Mouse (Mus musculus) embryonic stem cell, embryonic (primary cell): Measurements from ENCODE around the gene Tmem151a.

ENCODE experiments used
- CTCF ChIA-PET, 4 experiments: fragments of 300-600 bp in 2 of 4; fragments of 350-600 bp in 2 of 4; sonication (Branson Sonifier 250); formaldehyde crosslinking; loops; one replicate each; lab custom pipeline; 2022; ENCODE audit warnings: inconsistent platforms in 2 of 4; lab: Charles Lee
- POLR2A ChIA-PET, 4 experiments: fragments of 300-600 bp in 2 of 4; fragments of 350-600 bp in 2 of 4; sonication (Branson Sonifier 250); formaldehyde crosslinking; loops; one replicate each; lab custom pipeline; 2022; ENCODE audit warnings: antibody characterized with exemption in 4 of 4, inconsistent platforms in 1 of 4; lab: Charles Lee

The Tmem151a gene

DNA sequence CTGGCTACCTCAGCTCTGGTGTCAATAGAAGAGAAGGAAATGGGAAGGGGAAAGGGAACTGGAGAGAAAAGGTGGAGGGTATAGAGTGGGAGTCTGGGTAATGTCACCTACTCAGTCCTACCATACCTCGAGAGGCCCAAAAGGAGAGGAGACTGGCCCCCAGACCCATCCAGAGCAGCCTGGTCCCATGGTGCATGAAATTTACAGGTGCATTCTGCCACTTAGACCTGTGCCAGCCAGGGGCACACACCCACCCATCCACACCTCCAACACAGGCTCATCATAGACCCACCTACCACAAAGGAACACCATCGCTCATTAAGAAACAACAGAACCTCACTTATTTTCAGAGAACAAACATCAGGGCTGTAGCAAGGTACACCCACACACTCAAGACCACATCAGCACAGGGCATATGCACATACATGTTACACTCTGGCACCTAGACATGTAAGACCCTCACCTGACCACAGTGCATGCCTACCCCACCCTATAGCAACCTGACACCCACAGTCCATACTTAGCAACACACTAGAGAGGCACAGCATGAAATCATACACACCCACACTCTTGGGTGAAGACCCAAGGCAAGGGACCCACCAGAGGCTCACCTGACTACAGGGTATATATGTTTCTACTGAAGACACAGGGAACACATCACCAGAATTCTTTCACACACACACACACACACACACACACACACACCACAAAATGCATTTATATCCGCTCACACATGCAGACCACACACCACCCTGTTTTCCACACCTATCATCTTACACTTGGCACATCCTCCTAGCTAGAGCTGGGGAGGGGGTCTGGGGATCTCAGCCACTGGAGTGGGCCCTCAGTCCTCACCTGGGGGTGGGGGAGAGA, 1.1 kb downstream of the Tmem151a start:
- ChIA-PET CTCF (interaction anchor here in 3 of 4 experiments (1.0 to 2.6 kb wide), 3 partner anchors 30 to 67 kb away, joined by 5 to 8 read pairs (median 7); no protein-coding TSS in a partner anchor), POLR2A (interaction anchor here in 3 of 4 experiments (0.5 to 3.4 kb wide), 3 partner anchors 12 to 699 kb away, joined by 3 to 15 read pairs (median 3); no protein-coding TSS in a partner anchor)

DNA sequence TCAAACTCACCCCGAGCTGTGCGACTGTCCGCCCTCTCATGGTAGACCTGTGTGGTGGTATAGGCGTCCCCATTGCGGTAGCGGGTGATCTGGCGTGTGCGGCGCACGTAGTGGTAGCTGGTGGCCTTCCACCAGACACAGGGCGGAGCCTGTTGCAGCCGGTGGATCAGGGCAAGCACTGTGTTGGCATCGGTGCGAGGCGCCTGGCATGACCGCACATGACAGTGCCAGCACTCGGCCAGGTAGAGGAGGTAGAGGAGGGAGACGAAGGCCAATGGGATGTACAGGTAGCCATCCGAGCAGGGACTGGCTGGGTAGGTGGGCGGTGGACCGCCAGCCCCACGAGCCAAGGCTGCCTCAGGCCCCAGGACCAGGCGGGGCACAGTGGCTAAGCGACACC, 2.7 kb downstream of the Tmem151a start:
- CTCF ChIA-PET: interaction anchor here in 3 of 4 experiments (0.8 to 4.2 kb wide), 12 partner anchors 9 to 69 kb away, joined by 3 to 20 read pairs (median 7); partner anchors contain the start of gene Rin1 (in 3 of the 3)
- POLR2A ChIA-PET: interaction anchor here in 3 of 4 experiments (0.7 to 3.9 kb wide), 10 partner anchors 9 to 566 kb away, joined by 3 to 17 read pairs (median 4); partner anchors contain the start of genes Slc29a2 (in 2 of the 3) and Klc2 (in 1 of the 3)

DNA sequence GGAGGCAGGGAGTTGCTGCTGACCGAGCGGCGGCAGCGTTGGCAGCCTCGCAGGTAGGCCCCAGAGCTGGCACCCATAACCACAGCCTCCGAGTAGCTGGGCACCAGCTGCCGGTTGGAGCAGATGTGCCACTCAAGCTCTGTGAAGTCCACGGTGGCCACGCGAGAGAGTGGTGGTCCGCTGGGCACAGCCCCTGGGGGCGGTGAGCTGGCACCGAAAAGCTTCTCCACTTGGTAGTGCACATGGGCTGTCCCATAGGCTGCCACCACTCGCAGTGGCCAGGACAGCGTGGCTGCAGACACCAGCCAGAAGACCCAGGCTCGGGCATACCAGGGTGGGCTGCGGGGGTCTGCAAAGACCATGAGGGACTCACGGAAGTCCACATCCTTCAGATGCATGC, 3.3 kb downstream of the Tmem151a start:
- CTCF ChIA-PET: interaction anchor here (1.0 to 4.2 kb wide), 13 partner anchors 9 to 69 kb away, joined by 3 to 20 read pairs (median 7); partner anchors contain the start of genes Rin1 (in 3 of the 4) and Cd248 (in 1 of the 4)
- POLR2A ChIA-PET: interaction anchor here (0.6 to 3.9 kb wide), 13 partner anchors 8 to 58 kb away, joined by 3 to 17 read pairs (median 4); partner anchors contain the start of genes Slc29a2 (in 2 of the 4), AC124502.3 (in 1 of the 4), B4gat1 (in 1 of the 4) and Cd248 (in 1 of the 4)

DNA sequence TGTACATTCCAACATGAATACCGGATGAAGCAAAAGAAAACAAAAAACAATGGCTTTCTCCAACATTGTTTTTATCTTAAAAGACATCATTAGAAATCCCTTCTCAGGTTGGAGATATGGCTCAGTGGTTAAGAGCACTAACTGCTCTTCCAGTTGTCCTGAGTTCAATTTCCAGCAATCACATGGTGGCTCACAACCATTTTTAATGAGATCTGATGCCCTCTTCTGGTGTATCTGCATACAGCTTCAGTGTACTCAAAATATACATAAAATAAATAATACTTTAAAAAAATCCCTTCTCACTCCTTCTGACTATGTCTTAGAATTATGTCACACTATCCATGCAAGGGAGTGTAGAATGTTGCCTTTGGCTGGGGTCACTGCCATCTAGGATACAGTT, 6.1 kb downstream of the Tmem151a start:
- POLR2A ChIA-PET: interaction anchor here in 2 of 4 experiments (0.6 to 3.9 kb wide), 6 partner anchors 12 to 309 kb away, joined by 3 to 14 read pairs (median 4); partner anchors contain the start of gene Cd248 (in 1 of the 2)

DNA sequence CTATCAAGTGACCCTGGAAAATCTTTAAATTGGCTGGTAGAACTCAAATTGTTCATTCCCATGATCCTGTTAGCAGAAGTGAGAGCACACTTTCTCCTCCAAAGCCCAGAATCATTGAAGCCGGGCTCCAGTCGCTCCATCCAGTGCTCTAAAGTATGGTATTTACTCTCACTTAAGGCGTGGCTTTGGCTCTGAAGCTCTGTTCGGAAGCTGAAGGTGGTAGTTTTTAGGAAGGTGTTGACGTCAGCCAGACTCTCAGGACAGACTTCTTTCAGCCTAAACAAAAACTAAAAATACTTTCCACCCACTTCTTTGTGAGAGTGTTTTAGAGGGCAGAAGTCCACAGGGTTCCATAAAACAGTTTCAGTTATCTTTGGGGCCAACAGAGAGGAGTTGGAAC, 11.8 kb downstream of the Tmem151a start:
- POLR2A ChIA-PET: interaction anchor here in 3 of 4 experiments (0.7 to 11.3 kb wide), 11 partner anchors 9 to 57 kb away, joined by 3 to 197 read pairs (median 4); partner anchors contain the start of genes Rin1 (in 2 of the 3), Yif1a (in 2 of the 3), AC124502.3 (in 1 of the 3) and B4gat1 (in 1 of the 3)
- CTCF ChIA-PET: interaction anchor here (0.6 to 5.4 kb wide), 13 partner anchors 8 to 60 kb away, joined by 3 to 201 read pairs (median 4); partner anchors contain the start of genes Rin1 (in 3 of the 4), Slc29a2 (in 1 of the 4) and Yif1a (in 1 of the 4)

More for the DNA sequence above, 6.1 kb downstream of the Tmem151a start:
- CTCF ChIA-PET: interaction anchor here (0.8 to 4.2 kb wide), 10 partner anchors 9 to 410 kb away, joined by 3 to 17 read pairs (median 4); partner anchors contain the start of gene Yif1a (in 1 of the 4)

DNA sequence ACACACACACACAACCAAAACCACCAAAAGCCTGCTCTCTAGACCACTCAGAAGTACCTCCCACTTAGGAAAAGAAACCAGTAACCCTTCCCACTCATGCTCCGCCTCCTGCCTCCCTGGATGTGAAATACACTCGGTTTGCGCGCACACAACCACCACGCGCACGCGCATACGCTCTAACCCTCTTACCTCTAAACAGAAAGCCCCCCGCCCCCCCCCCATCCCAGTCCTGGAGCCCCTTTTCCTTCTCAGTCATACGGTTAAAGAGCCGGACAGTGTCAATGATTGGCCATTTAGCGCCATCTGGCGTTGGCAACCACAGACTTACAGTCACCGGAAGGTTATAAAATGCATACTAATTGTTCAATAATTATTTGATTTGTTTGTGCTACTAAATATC, 12.3 kb downstream of the Tmem151a start:
- CTCF ChIA-PET: interaction anchor here in 3 of 4 experiments (0.6 to 5.4 kb wide), 31 partner anchors 9 to 1069 kb away, joined by 3 to 201 read pairs (median 7); partner anchors contain the start of genes Rin1 (in 3 of the 3), Yif1a (in 2 of the 3), AC124502.3 (in 1 of the 3) and Ap5b1 (in 1 of the 3)
- POLR2A ChIA-PET: interaction anchor here (0.6 to 11.3 kb wide), 51 partner anchors 9 to 1220 kb away, joined by 3 to 197 read pairs (median 7); partner anchors contain the start of genes AC124502.3 (in 3 of the 4), B4gat1 (in 3 of the 4), Rin1 (in 3 of the 4) and Slc29a2 (in 3 of the 4)

DNA sequence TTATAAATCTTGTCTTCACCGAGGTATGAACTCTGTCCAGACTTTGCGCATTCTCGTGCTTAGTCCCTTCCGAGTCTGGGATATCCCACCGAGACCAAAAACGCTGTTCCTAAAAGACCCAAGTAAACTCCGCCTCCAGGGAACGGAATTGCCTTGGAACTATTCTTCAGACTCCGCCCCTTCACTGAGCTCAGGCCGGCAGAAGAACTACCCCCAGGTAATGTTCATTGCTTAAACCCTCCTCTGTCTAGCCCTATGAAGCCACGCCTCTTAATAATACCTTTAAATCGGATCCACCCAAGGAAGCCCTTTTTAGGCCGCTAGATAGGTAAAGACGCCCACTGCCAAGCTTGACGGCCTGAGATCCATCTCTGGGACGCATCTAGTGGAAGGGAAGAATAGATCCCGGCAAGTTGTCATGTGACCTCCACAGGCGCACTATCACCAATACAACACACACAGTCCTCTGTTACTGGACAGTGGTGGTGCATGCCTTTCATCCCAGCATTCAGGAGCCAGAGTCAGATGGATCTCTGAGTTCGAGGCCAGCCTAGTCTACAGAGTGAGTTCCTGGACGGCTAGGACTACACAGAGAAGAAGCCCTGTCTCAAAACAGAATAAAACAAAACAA, 12.8 kb downstream of the Tmem151a start:
- ChIA-PET POLR2A (interaction anchor here (0.6 to 11.3 kb wide), 76 partner anchors 10 to 1219 kb away, joined by 3 to 197 read pairs (median 5); partner anchors contain the start of genes Yif1a (in 4 of the 4), AC124502.3 (in 3 of the 4), B4gat1 (in 3 of the 4) and Rin1 (in 3 of the 4)), CTCF (interaction anchor here (0.5 to 5.4 kb wide), 51 partner anchors 9 to 1070 kb away, joined by 3 to 201 read pairs (median 4); partner anchors contain the start of genes Rin1 (in 3 of the 4), Yif1a (in 3 of the 4), Brms1 (in 2 of the 4) and AC124502.3 (in 1 of the 4))

DNA sequence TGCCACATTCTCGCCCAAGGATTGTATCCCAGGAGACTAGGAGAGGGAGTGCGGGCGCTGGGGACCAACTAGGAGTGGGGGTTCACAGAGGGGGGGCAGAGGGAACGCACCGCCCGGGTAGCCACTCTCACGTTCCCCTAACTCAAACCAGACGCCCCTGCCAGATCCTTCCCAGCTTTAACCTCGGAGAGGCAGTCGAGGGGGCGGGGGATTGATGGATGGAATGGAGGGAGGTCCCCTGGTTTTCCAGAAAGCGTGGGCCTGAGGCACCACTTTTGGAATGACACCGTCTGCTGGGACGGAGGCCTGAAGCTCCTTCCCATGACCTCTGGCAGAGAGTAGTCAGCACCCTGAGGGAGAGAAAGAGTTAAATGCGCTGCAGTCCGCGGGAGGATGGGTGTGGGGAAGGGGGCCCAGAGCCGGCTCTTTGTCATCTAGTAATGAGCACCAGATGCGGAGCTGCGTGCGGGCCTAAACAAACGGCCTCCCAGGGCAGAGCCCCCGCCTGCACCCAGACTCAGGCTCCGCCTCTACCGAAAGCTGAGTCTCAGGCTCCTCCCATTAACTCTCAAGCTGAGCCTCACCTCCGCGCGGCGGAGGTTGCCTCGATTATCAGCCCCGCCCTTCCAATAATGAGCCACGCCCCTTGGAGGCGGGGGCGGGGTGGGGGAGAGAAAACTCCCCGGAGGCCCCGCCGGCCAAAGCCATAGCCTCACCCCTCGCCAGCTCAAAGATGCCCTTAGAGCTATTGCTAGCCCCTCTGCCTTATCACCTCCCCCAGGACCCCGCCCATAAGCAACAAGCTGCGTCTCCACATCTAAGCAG, 13.6 kb downstream of the Tmem151a start:
- POLR2A ChIA-PET: interaction anchor here (0.6 to 11.3 kb wide), 80 partner anchors 9 to 740 kb away, joined by 3 to 197 read pairs (median 5); partner anchors contain the start of genes Yif1a (in 4 of the 4), AC124502.3 (in 3 of the 4), B4gat1 (in 3 of the 4) and Rin1 (in 3 of the 4)
- CTCF ChIA-PET: interaction anchor here (0.5 to 5.4 kb wide), 56 partner anchors 10 to 1208 kb away, joined by 3 to 201 read pairs (median 4); partner anchors contain the start of genes Rin1 (in 3 of the 4), Yif1a (in 3 of the 4), Brms1 (in 2 of the 4) and AC124502.3 (in 1 of the 4)

DNA sequence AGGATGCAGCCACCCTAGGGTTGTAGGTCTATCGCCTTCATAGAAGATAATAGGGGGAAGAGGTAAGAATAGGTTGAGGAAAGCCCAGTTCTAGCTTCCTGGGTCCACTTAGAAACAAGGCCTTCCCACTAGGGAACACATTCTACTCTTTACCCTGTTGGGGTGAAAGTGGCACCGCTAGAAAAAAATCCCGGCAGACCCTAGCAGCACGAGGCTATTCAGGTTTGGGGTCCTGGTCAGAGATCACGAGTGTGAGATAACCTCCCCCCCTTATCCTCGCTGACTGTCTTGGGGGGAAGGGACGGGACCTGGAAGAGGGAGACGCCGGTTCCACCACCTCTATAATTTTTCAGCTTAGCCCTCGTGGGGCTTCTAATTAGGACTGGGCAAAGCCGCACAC, 14.3 kb downstream of the Tmem151a start:
- ChIA-PET CTCF (interaction anchor here (0.5 to 5.4 kb wide), 22 partner anchors 10 to 1208 kb away, joined by 3 to 201 read pairs (median 4); partner anchors contain the start of genes Yif1a (in 3 of the 4) and Rin1 (in 1 of the 4)), POLR2A (interaction anchor here (1.0 to 11.3 kb wide), 40 partner anchors 10 to 675 kb away, joined by 3 to 197 read pairs (median 6); partner anchors contain the start of genes Yif1a (in 4 of the 4), Rin1 (in 3 of the 4), Slc29a2 (in 2 of the 4) and AI837181 (in 1 of the 4))

DNA sequence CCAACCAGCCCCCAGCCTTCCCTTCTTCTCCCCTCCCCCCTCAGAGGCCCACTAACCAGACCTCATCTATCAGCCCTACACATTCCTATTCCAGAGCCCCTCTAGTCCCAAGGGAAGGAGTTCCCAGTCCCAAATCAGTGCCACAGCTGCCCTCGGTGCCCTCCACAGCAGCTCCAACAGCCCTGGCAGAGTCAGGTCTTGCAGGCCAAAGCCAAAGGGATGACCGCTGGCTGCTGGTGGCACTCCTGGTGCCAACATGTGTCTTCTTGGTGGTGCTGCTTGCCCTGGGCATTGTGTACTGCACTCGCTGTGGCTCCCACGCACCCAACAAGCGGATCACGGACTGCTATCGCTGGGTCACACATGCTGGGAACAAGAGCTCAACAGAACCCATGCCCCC, 15.4 kb downstream of the Tmem151a start:
- POLR2A ChIA-PET: interaction anchor here in 3 of 4 experiments (0.6 to 11.3 kb wide), 5 partner anchors 10 to 46 kb away, joined by 3 to 197 read pairs (median 4); partner anchors contain the start of genes Rin1 (in 1 of the 3) and Slc29a2 (in 1 of the 3)
- CTCF ChIA-PET: interaction anchor here in 2 of 4 experiments (1.0 to 4.2 kb wide), 4 partner anchors 14 to 18 kb away, joined by 3 to 44 read pairs (median 15); partner anchors contain the start of genes Rin1 (in 1 of the 2) and Yif1a (in 1 of the 2)

DNA sequence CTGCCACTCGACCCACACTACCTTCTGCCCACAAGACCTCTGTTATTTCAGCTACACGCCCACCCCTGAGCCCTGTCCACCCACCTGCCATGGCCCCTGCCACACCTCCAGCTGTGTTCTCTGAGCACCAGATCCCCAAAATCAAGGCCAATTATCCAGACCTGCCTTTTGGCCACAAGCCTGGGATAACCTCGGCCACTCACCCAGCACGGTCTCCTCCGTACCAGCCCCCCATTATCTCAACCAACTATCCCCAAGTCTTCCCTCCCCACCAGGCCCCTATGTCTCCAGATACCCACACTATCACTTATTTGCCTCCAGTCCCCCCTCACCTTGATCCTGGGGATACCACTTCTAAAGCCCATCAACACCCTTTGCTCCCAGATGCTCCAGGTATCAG, 15.8 kb downstream of the Tmem151a start:
- CTCF ChIA-PET: interaction anchor here in 2 of 4 experiments (1.0 to 4.2 kb wide), 6 partner anchors 13 to 19 kb away, joined by 3 to 44 read pairs (median 4); partner anchors contain the start of genes Rin1 (in 1 of the 2) and Yif1a (in 1 of the 2)
- POLR2A ChIA-PET: interaction anchor here in 3 of 4 experiments (0.7 to 11.3 kb wide), 5 partner anchors 9 to 46 kb away, joined by 3 to 197 read pairs (median 4); partner anchors contain the start of genes Rin1 (in 1 of the 3) and Slc29a2 (in 1 of the 3)

DNA sequence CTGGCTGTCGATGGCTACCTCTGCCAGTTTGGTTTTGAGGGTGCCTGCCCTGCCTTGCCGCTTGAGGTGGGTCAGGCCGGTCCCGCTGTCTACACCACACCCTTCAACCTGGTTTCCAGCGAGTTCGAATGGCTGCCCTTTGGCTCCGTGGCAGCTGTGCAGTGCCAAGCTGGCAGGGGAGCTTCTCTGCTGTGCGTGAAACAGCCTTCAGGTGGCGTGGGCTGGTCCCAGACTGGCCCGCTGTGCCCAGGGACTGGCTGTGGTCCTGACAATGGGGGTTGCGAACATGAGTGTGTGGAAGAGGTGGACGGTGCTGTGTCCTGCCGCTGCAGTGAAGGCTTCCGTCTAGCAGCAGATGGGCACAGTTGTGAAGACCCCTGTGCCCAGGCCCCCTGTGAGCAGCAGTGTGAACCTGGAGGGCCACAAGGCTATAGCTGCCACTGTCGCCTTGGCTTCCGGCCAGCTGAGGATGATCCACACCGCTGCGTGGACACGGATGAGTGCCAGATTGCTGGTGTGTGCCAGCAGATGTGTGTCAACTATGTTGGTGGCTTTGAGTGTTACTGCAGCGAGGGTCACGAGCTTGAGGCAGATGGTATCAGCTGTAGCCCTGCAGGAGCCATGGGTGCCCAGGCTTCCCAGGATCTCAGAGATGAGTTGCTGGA, 16.6 kb downstream of the Tmem151a start:
- ChIA-PET POLR2A (interaction anchor here in 3 of 4 experiments (0.7 to 11.3 kb wide), 11 partner anchors 10 to 388 kb away, joined by 3 to 197 read pairs (median 4); partner anchors contain the start of genes AC124502.3 (in 1 of the 3), B4gat1 (in 1 of the 3), Rin1 (in 1 of the 3) and Slc29a2 (in 1 of the 3)), CTCF (interaction anchor here in 3 of 4 experiments (0.8 to 4.2 kb wide), 7 partner anchors 12 to 82 kb away, joined by 3 to 44 read pairs (median 4); partner anchors contain the start of genes Rin1 (in 1 of the 3) and Yif1a (in 1 of the 3))

DNA sequence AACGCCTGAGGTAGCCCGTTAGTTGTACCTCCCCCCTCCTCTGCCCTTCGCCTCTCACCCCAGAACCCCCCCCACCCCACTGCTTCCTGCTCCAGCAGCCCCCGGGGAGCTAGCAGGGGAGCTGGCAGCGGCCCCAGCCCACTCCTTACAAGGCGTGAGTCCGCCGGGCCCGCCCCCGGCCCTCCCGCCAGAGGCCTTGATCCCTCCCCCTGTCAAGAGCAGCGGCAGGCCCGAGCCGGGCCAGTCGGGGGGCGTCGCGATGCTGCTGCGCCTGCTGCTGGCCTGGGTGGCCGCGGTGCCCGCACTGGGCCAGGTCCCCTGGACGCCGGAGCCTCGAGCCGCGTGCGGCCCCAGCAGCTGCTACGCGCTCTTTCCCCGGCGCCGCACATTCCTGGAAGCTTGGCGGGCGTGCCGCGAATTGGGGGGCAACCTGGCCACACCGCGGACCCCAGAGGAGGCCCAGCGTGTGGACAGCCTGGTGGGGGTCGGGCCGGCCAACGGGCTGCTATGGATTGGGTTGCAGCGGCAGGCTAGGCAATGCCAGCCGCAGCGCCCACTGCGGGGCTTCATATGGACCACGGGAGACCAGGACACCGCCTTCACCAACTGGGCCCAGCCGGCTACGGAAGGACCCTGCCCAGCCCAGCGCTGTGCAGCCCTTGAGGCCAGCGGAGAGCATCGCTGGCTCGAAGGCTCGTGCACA, 17.3 kb downstream of the Tmem151a start, which contains the start of gene Cd248:
TSS of gene Cd248 (plus strand) at position 212 of the 703 bp plus-strand sequence.
- CTCF ChIA-PET: interaction anchor here (0.6 to 4.2 kb wide), 23 partner anchors 9 to 1366 kb away, joined by 3 to 44 read pairs (median 4); partner anchors contain the start of genes AC124502.3 (in 1 of the 4), B4gat1 (in 1 of the 4), Rab1b (in 1 of the 4) and Rin1 (in 1 of the 4)
- POLR2A ChIA-PET: interaction anchor here (0.6 to 11.3 kb wide), 26 partner anchors 9 to 1515 kb away, joined by 3 to 197 read pairs (median 4); partner anchors contain the start of genes Yif1a (in 2 of the 4), AC124502.3 (in 1 of the 4), B4gat1 (in 1 of the 4) and Brms1 (in 1 of the 4)
